Mouse (Mus musculus): Measurements from ENCODE around the gene Megf6.

DNA sequence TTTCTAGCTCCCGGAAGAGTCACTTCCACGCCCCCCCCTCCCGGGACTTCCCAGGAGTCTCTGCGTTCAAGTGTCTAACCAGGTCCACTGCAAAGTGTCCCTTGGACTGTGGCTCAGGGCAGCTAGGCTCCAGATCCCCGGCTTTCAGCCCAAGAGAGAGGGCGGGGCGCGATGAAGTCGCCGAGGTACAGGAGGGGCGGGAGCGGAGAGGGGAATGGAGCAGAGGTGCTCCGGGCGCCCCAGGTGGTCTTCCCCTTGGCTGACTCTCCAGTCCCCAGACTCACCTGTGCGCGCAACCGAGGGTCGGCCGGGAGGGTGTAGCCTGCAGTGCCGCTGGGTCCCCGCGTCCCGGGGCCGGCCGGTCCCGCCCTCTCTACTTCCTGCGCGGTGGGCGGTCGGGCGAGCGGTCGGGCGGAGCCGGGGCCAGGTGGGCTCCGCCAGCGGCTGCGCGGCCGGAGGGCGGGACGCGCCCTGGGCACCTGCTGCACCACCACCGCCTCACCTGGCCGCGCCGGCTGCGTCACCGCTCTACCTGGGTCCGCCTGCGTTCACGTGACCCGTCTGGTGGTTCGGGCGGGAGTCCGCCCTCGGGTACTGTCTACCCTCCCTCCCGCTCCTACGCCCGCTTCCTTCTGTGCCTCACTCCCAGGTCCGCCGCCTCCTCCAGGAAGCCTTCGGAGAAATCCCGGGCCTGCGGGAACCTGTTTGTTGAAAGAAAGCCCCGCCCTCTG is 129.2 kb downstream of the Megf6 start:
- TF ChIP-seq HCFC1 (IDR thresholded peaks at IDR 0.05; ENCODE audit: borderline replicate concordance, insufficient read depth, low read length) (no peak), CHD2 (IDR thresholded peaks at IDR 0.05; ENCODE audit: low read depth, low read length) (no peak), ZNF384 (IDR thresholded peaks at IDR 0.05; ENCODE audit: low read depth, low read length) (no peak), ZC3H11A (IDR thresholded peaks at IDR 0.05; ENCODE audit: borderline replicate concordance, low read depth, low read length) (no peak)
